Mouse (Mus musculus) frontal cortex, adult 2 months (tissue): ENCODE data around the gene Prrx1. TPM values are rescaled to one million over a fixed set of nuclear protein-coding genes. Genes with fewer than 3 reads are reported as not detected.

Experiments used
- DNase-seq, 2 experiments: peaks; one replicate each; pipeline ENCODE4 v3.0.0; 2022; ENCODE audit warnings: low spot score in 1 of 2; ENCODE audit errors: extremely low spot score in 1 of 2
- polyA plus RNA-seq: library from polyadenylated mRNA; depleted of rRNA; stranded (reverse); fragments of >200 nt; gene quantifications from 2 replicates; pipeline ENCODE4 v1.2.3, GENCODE M21; 2012; rRNA removed

Prrx1 gene
- 3.7 and 4.9 TPM in 2 replicates for polyA plus RNA-seq

DNA sequence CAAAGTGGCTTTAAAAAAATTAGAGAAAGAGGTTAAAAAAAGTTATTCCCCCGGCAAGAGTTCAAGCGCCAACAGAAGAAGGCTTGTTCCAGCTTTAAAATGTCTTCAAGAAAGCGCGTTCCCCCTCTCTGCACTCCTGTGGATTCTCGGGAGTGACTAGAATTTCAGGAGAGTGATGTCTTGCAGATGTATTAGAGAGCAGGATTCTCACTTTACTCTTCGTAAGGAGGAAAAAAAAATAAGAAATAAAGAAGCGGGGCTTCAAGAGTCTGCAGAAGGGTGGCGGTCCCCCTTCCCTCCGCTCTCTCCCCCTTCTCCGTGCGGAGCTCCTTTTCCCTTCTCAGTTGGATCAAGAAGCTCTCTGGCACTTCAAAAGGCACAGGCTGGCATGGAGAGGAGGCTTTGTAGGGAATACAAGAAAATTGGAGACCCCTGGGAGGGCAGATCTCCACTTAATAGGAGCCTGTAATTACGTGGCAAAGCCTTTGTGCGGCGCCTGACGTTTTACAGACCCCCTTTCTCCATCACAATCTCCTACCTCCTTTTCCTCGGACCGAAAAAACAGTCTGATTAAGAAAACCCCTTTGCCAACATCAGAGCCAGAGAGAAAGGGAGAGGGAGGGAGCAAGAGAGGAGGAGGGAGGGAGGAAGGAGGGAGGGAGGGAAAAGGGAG lies at the start of gene Prrx1:
Prrx1 (minus strand) TSS at position 610 of the 673 bp plus-strand sequence.
- DNase-seq, result peak in 1 of 2 experiments; percentile 14

DNA sequence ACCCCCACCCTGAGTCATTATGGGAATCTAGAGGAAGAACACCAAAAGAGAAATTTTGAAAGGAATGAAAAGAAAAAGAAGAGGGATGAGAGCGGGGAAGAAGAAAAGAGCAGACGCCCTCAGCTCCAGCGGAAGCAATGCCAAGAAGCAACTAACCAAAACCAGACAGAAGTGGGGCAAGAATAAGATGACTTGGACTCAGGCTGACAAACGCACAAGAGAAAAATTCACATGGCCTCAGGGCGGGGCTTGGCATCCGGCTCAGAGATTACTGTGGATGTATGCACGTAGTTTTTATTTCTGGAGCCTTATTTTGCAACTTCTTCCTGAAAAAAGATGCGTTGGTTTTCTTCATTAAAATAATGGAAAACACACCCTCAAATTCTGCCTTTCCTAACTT lies 48.7 kb upstream of the Prrx1 start:
- DNase-seq, result peak in 1 of 2 experiments; percentile 27

DNA sequence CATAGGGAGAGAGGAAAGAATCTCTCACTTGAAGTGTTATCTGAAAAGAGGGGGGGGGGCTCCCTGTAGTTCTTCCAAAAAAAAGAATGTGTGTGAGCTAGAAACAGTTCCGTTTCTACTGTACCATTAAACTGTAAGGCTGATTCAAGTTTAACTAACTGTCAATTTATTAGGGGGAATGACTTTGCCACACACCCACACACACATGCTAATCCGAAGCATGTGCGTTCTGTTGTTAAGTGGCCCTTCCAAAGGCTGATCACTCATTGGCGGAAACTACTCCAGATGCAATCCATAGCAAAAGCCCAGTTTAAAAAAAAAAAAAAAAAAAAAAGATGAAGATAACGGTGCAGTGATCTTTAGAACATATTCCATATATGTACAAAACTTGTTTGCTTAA lies 47.9 kb upstream of the Prrx1 start:
- DNase-seq, result no peak

DNA sequence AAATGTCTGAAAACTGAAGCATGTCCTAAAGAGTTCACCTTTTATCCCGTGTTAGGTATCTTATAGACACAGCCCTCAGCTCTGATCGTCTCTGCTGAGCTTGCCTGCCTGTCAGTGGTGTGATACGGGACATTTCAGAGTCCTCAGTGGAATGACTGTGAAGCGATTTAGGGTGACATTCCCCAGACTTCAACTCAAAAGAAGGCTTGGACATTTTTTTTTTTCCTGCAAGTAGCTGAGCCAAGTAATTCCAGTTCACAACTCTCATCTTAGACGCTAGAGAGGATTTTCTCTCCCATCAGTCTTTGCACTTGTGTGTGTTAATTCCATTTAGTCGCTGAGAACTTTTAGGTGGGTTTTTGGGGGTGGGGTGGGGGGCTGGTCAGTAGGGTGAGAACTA lies 47.3 kb upstream of the Prrx1 start:
- DNase-seq, result no peak

DNA sequence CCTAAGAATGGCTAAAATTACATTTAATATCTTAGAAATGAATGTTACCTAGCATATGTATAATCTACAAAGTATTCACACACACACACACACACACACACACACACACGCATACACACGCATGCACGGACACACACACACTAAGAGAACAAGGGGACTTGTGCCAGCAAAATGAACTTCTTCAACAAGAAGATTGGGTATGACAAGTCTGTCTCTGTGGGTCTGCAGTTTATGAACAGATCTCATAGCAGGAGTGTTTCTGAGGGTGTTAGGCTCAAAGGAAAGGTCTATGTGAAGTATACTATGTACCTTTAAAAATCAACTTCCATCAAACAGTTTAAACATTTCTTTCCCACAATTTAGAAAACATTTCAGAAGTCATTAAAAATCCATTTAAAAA lies 46.0 kb upstream of the Prrx1 start:
- no peak for DNase-seq

DNA sequence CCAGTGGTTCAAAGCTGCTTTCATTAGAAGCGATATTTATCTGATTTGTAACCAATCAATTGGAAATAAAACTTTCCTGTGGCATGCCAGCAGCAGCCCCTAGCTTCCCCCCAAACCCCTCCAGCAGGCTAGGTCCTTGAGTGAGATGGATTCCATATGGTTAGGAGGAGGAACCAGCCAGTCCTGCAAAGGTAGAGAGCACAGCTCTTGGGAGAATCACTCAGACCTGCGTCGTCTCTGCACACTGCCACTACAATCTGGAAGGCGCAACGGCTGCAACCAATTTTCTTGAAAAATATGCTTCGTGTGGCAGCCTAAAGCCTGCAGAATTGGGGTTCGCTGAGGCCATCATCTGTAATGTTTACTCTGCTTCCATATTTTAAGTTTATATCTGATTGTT lies 44.7 kb upstream of the Prrx1 start:
- DNase-seq, result no peak

DNA sequence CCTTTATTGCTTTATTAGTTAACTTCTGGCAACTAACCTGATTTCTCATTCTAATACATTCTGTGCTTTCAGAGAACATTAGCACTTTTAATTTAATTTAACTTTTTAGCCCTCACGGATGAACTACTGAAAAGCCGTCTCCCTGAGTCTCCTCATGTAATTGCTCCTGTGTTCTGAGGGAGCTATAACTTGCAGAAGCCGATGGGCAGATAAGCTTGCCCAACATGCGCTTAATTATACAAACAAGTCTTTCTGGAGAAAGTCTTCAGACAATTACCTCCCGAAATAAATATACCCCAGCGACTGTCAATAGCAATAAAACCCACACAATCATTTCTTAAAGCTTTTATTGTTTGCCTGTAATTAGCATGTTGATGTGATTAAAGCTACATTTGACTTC lies 44.2 kb upstream of the Prrx1 start:
- DNase-seq, result no peak

DNA sequence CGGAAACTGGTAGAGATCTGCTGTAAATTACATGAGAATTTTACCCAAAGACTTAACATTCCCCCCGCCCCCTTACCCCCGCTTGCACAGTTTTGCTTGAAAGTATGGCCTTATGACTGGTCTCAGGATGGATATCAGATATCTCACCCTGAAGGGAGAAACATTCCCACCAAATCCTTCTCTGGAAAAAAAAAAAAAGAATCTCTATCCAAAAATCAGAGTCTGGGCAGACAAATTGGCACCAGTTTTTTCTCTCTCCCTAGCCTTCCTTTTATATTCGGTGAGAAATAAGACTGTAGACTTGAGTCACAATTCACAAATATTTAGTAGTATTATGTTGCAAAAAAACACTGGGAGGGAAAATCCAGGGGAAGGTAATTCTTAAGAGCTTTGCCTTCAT lies 42.7 kb upstream of the Prrx1 start:
- no peak for DNase-seq

DNA sequence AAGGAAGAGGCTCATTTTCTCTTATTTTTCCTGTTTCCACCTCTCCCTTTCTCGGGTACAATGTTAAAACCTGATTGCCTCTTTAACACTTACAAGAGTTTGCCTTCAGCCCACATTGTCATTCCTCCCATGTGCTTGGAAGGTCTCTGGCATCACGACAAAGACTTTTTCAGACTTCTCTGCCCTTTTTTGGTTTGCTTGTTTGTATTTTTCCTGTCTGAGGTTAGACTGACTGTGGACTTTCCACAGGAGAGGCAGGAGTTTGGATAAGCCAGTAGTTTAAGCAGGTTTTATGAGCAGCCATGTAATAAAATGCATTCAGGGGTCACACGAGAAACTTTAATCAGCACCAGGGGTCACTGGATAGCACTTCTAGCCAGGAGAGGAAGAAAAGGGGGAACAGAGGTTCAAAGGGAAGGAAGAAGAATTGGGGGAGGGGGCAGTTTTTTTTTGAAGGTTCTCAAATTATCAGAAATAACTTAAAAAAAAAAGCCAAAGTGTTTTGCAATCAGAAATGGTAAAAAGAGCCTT lies 42.2 kb upstream of the Prrx1 start:
- no peak for DNase-seq

DNA sequence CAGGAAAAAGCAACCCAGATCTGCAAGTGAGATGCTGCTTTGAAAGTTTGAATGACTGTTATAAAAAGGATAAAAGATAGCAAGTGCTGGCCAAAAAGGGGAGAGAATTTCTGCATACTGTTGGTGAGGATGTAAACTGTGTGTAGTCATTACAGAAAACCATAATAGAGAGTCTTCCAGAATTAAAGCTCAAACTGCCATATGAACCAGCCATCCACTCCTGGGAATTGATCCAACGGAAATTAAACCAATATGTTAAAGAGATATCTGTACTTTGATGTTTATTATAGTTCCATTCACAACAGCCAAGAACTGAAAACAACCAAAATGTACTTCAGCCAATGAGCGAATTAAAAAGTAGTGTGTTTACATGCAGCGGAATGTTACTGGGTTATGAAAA lies 37.5 kb upstream of the Prrx1 start:
- DNase-seq, result no peak

DNA sequence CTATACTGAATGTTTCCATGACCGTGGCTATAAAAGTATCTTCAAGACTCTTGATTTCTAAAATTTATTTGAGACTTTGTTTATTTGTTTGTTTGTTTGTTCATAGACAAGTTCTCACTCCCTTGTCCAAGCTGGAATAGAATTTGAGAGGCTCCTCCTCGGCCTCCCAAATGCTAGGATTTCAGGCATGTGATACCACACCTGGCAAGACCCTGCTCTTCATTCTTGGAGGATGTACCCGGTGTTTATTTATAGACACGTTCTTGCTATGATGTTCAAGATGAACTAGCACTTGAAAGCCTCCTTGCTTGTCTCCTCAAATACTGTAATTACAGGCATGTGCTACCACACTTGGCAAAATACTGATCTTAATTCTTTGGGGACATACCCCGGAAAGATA lies 32.0 kb upstream of the Prrx1 start:
- no peak for DNase-seq

DNA sequence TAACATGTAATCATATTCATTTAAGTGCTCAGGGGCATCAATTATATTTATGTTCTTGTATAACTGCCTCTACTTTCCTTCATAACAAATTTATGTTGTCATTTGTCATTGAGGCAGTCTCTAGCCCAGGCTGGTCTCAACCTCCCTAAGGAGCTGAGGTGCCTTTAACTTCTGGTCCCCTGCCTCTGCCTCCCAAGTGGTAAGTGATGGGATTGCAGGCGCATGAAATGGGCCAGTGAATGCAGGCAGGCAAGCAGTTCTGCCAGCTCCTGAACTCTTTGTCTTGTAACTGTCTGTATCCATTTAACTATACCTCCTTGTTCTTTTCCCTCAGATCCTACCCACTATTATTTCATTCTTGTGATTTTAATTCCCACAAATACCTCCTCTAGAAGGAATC lies 31.4 kb upstream of the Prrx1 start:
- DNase-seq, result no peak

DNA sequence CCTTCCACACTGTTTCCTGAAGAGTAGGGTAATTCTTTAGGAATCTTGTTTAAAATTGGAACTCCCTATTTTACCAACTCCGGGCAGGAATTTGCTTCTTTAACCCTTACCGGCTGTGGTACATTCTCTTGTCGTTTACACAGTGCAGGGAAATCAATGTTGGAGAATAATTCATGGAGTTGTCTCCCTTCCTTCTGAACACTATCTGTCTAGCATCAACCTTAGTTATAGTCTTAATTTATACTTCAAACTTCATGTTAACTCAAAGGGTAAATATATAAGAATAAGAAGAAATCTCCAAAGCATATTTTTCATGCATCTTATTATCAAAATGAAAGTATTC lies 25.7 kb upstream of the Prrx1 start:
- no peak for DNase-seq

DNA sequence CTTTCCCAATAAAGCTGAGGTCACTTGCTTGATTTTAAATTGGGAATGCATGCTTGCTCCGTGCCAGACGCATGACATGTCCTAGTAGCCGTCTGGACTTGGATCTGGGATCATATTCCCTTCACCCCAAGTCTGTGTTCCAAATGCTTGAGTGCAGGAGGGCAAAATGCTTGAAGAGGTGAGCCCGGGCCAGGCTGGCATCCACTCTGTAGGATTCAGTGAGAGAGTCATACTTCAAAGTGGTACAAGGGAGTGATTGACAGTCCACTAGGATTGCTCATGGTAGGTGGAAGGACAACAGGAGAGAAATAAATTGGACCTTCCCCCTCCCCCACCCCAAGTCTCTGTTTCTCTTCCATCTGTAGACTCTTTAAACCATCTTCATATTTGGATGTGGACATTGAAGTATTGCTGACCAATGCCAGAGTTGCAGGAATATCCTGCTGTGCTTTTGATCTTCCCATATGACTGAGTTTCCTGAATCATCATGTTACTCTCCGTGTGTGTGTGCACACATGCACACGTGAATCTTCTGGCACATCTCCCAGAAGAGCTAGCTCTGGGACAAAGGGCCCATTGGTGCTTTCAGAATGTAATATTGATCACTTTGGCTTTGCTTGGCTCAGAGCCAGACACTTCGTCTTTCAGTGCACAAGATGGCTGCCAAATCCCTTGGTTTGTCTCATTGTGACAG lies 25.2 kb upstream of the Prrx1 start:
- no peak for DNase-seq

DNA sequence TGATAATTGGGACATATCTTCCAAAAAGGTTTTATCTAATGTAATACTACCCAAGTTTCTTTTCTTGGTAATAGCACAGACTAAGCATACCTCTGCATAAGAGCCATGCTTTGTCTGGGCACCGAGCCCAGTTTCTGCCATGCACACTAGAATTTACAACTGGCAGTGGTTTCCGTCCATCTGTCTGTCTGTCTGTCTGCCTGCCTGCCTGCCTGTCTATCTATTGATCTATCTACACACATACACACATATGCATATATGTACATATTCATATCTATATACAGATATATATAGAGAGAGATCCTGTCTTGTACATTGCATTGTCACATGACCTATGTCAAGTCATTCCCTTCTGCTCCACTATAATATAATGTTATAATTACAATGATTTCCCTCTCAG lies 24.3 kb upstream of the Prrx1 start:
- peak in 1 of 2 experiments; percentile 15 for DNase-seq

DNA sequence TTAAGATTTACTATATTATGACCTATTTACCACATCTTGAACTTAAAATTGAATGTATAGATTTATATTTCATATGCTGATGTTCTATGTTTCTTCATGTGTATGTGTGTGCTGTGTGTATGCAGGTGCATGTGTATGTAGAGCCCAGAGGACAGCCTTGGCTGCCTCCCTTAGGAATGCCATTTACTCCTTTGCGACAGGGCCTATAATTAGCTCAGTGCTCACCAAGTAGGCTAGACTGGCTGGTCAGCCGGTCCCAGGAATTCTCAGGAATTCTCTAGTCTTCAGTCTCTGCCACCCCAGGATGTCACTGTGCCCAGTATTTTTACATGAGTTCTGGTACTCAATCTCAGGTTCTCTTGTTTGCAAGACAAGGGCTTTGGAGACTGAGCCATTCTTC lies 13.8 kb upstream of the Prrx1 start:
- DNase-seq, result no peak

DNA sequence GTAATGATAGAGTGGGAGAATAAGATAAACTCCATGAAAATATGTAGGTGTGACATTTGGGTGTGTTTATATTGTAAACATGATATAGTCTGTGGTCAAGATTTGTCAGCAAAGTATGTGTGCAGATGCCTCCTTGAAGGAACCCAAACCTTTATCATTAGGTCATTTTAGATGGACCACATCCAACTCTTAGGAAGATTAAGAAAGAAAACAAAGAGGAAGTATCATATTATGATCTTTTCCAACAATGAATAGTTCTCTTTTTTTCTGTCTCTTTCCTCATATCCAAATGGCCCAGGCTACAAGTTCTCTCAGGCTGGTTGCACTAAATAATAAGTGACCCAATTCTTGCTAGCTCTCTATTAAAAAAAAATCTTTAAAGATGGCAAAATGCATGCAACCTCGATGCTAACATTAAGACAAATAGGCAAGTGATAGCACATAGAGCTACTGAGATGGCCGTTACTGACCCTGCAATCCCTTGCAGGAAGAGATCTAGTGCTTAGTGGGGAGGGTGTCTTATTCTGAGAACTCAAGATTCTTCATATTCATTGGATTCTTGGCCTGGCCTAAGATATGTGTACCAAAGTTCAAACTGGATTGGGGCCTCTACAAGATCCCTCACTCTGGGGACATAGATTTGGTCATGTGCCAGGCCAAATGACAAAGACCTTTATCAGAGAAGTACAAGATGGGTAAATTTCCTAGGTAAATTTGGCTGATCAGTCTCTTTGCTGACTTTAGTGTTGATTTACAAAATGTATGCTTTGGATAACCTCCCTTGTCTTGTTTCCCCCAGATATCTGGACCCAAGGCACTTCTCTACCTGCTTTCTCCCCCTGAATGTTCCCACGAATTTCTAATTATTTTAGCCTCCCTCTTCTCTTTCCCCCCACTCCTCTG lies 6.4 kb upstream of the Prrx1 start:
- no peak for DNase-seq

DNA sequence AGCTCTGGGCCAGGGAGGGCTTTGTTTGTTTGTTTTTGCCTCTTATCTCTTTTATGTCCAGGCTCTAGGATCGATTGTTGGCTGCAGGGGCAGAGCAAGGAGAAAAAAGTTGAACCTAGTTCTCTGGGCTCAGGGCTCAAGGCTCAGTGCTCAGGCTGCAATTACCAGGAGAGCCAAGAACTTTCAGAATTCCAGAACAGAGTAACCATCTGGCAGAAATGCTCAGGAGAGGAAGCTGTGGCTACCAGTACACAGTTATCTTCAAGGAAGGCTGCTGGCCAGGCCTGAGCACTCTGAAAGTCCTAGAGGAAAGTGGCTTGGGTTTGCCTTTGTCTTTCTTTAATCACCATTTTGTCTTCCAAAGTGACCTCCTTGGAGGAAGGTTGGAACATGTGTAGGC lies 3.4 kb upstream of the Prrx1 start:
- no peak for DNase-seq

DNA sequence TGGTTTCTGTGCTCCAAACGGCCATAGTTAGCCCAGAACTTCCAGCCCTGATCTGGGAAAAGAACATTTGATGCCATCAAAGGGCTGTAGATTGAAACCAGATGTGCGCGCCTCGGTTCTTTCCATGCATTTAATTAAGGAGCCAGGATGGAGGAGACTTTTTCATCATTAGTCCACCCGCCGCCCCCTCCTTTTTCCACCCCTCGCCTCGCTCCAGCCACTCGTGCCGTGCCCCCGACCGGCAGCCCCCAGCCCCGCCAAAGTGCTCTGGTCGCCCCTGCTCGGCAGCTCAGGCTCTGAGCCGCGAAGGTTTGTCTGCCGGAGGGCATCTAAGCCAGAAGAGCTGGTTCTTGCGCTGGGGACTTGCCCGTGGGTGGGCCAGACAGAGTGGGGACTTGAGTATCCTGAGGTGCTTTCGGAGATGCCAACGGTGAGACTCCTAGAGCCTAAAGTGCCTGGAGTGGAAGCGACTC lies 1.4 kb upstream of the Prrx1 start:
- no peak for DNase-seq

DNA sequence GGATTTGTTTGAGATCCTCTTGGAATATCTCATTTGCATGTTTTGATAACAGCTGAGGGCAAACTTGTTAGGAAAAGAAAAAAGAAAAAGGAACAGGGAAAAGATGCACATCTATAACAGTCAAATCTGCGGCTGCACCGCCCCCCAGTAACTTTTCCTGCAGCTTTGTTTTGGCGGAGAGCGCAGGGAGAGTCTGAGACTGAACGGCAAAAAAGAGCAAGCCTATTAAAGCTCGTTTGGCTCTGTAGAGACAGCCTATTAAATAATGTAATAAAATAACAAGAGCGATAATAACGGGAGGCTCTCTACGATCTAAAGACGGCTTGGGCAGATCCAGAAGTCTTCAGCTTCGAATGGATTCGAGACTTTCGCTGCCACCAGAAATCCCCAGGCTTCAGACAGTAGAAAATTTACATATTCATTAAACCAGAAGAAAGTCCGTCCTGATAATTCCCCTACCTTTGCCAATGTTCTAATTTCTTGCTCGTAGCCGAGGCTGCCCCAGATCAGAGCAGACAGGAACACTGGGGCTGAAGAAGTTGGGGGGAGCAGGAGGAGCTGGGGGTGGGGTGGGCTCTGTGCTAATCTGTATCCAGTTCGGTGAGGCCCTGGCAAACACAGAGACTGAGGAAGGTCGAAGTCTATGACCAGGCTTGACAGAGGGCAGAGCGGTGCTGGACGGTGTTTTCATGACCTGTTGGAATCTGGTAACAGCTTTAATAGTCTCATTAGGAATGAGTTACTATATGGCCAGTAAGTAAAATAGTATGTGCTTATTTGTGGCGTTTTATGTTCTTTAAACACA lies 613 bp upstream of the Prrx1 start:
- peak in 1 of 2 experiments; percentile 11 for DNase-seq
